Mouse (Mus musculus) MEL-GATA-1-ER (cell line): ENCODE results near the gene Cldnd2.
"Not testable (repeated sequence)": the region's sequence is repeated elsewhere in the genome, so short reads cannot be mapped to it uniquely, and the experiment has no call there.

ENCODE experiments used
- DNase-seq: peaks from one replicate; pipeline ENCODE4 v3.0.0-alpha.2; 2012; ENCODE audit warnings: low read depth; ENCODE audit errors: extremely low read depth

The Cldnd2 gene

GRCm38 (mm10) chr7:43440482-43440881 is at the start of gene Cldnd2:
TSS of gene Cldnd2 (plus strand) at chr7:43440782.
- no peak for DNase-seq

- DNase-seq = peak; percentile 80
These were observed 48.0 kb upstream of the Cldnd2 start for GRCm38 (mm10) chr7:43392349-43393121.

GRCm38 (mm10) chr7:43399501-43399900 is 41.1 kb upstream of the Cldnd2 start:
- no peak for DNase-seq

GRCm38 (mm10) chr7:43402718-43403117 is 37.9 kb upstream of the Cldnd2 start:
- DNase-seq = peak; percentile 17

GRCm38 (mm10) chr7:43407573-43407972 is 33.0 kb upstream of the Cldnd2 start:
- no peak for DNase-seq

- no peak for DNase-seq
These were observed 32.4 kb upstream of the Cldnd2 start, which contains the start of gene Siglecg for GRCm38 (mm10) chr7:43408131-43408553. TSS of gene Siglecg (plus strand) at chr7:43408204.

GRCm38 (mm10) chr7:43409084-43409483 is 31.5 kb upstream of the Cldnd2 start:
- DNase-seq = no peak

- not testable (repeated sequence) for DNase-seq
These were observed 28.9 kb upstream of the Cldnd2 start for GRCm38 (mm10) chr7:43411724-43412123.

GRCm38 (mm10) chr7:43417298-43417697 is 23.3 kb upstream of the Cldnd2 start:
- no peak for DNase-seq

- DNase-seq = peak; percentile 44
These were observed 17.5 kb upstream of the Cldnd2 start for GRCm38 (mm10) chr7:43422995-43423617.

- DNase-seq = no peak
These were observed 16.5 kb upstream of the Cldnd2 start for GRCm38 (mm10) chr7:43423991-43424625.

- DNase-seq = no peak
These were observed 13.2 kb upstream of the Cldnd2 start, which contains the start of gene Lim2 for GRCm38 (mm10) chr7:43427406-43427805. TSS of gene Lim2 (plus strand) at chr7:43427670.

- no peak for DNase-seq
These were observed 11.1 kb upstream of the Cldnd2 start for GRCm38 (mm10) chr7:43429500-43429899.

- no peak for DNase-seq
These were observed 7.7 kb upstream of the Cldnd2 start for GRCm38 (mm10) chr7:43432891-43433290.

- DNase-seq = no peak
These were observed 5.9 kb upstream of the Cldnd2 start for GRCm38 (mm10) chr7:43434676-43435075.

- no peak for DNase-seq
These were observed 4.0 kb upstream of the Cldnd2 start, which contains the start of gene Nkg7 for GRCm38 (mm10) chr7:43436341-43437255. TSS of gene Nkg7 (plus strand) at chr7:43437073.

- no peak for DNase-seq
These were observed 2.0 kb upstream of the Cldnd2 start for GRCm38 (mm10) chr7:43438611-43439010.

GRCm38 (mm10) chr7:43441071-43441470 is 489 bp downstream of the Cldnd2 start:
- DNase-seq = no peak

- DNase-seq = no peak
These were observed 2.1 kb downstream of the Cldnd2 start for GRCm38 (mm10) chr7:43442684-43443083.

GRCm38 (mm10) chr7:43443126-43443916 is 2.7 kb downstream of the Cldnd2 start:
- peak; percentile 78 for DNase-seq
